Mouse (Mus musculus) urinary bladder, postnatal 4 days (tissue): ENCODE measurements at regions not wholly inside any gene's neighbourhood (a gene's known extent, or its start where the extent isn't known, plus 50 kb on each side); places are given as distances from the start of the nearest gene placed in this dataset.

Experiments
- DNase-seq, 2 experiments: peaks; one replicate each; pipeline ENCODE4 v3.0.0; 2021 to 2022; ENCODE audit warnings: low spot score in 2 of 2

GRCm38 (mm10) chr2:167759603-167760390 lies 70.2 kb upstream of the Tmem189 start:
- no peak for DNase-seq

- DNase-seq = no peak
Measured at GRCm38 (mm10) chr2:167757157-167757780, 67.6 kb upstream of the Tmem189 start.

GRCm38 (mm10) chr2:167756721-167757120 lies 67.1 kb upstream of the Tmem189 start:
- DNase-seq = no peak

GRCm38 (mm10) chr2:167754929-167755551 lies 65.4 kb upstream of the Tmem189 start:
- no peak for DNase-seq

GRCm38 (mm10) chr2:167753898-167754297 lies 64.3 kb upstream of the Tmem189 start:
- DNase-seq = peak in 1 of 2 experiments; percentile 49

GRCm38 (mm10) chr2:167752805-167753556 lies 63.4 kb upstream of the Tmem189 start:
- no peak for DNase-seq

- no peak for DNase-seq
Measured at GRCm38 (mm10) chr2:167751585-167751984, 62.0 kb upstream of the Tmem189 start.

- DNase-seq = no peak
Measured at GRCm38 (mm10) chr2:167748297-167748696, 58.7 kb upstream of the Tmem189 start.

- no peak for DNase-seq
Measured at GRCm38 (mm10) chr2:167747164-167747843, 57.7 kb upstream of the Tmem189 start.

- DNase-seq = no peak
Measured at GRCm38 (mm10) chr2:167746344-167746743, 56.7 kb upstream of the Tmem189 start.

GRCm38 (mm10) chr2:167745409-167745808 lies 55.8 kb upstream of the Tmem189 start:
- DNase-seq = no peak

- DNase-seq = no peak
Measured at GRCm38 (mm10) chr2:167744080-167744479, 54.5 kb upstream of the Tmem189 start.

- no peak for DNase-seq
Measured at GRCm38 (mm10) chr2:167742479-167742878, 52.9 kb upstream of the Tmem189 start.

- DNase-seq = no peak
Measured at GRCm38 (mm10) chr2:167740516-167741189, 51.0 kb upstream of the Tmem189 start.
